Mouse (Mus musculus): ENCODE data around the gene Gm49450. TPM values are rescaled to one million over a fixed set of nuclear protein-coding genes. Genes with fewer than 3 reads are reported as not detected.
"Not testable (repeated sequence)": the region's sequence is repeated elsewhere in the genome, so short reads cannot be mapped to it uniquely, and the experiment has no call there.

The Gm49450 gene
- polyA plus RNA-seq, 1 experiment from 2014 or later = not detected

- ATAC-seq (ENCODE audit: low FRiP score); DNase-seq (ENCODE audit: low spot score); H3K27me3 ChIP-seq (ENCODE audit: control insufficient read depth, insufficient read depth, low read length); H3K9me3 ChIP-seq (ENCODE audit: control insufficient read depth, low read length): not testable (repeated sequence)
- peak overlapping the region; percentile 84 for H3K9ac ChIP-seq
- peak overlapping the region; percentile 98 for H3K27ac ChIP-seq
- H3K4me1 ChIP-seq (replicated peaks; ENCODE audit: control insufficient read depth, insufficient read depth, low read length) = peaks cover 24% of the 10 kb centered on the region
- WGBS = 6% methylated on average over 8 of the region's 9 CpGs
- H3K36me3 ChIP-seq (replicated peaks; ENCODE audit: control insufficient read depth, insufficient read depth) = peaks cover 14% of the 10 kb centered on the region
- H3K4me2 ChIP-seq (replicated peaks) = peak overlapping the region; percentile 90
- peak overlapping the region; percentile 70 for H3K4me3 ChIP-seq (replicated peaks; ENCODE audit: low read length)
These were observed 20.2 kb downstream of the Gm49450 start for GRCm38 (mm10) chr15:98933004-98933671.

DNA sequence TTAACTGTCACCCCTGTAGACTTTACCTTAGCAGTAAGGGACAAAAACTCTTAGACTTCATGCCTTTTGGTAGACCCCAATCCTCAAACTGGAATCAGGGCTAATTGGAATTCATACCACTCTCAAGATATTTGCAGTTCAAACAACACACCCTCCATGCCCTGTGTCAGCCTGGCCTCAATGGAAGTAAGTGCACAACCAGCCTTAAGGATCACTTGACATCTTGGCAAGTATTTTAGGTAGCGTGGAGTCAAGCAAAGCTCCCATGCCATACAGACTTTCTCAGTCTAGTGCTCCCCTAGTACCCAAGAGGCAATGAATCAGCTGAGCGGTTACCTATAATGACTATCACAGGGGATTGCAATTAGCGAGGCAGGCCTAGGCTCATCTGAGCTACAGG lies 22.4 kb downstream of the Gm49450 start:
- DNase-seq (ENCODE audit: low spot score) (no peak), ATAC-seq (ENCODE audit: low FRiP score) (no peak)
- Histone ChIP-seq H3K27me3 (ENCODE audit: control insufficient read depth, insufficient read depth, low read length) (no peaks in the 10 kb centered on the region), H3K4me2 (replicated peaks) (no peak overlapping the region), H3K9ac (peak overlapping the region; percentile 24; the same call in 1 of the 2 replicates), H3K27ac (no peak overlapping the region), H3K9me3 (ENCODE audit: control insufficient read depth, low read length) (no peaks in the 10 kb centered on the region), H3K4me1 (replicated peaks; ENCODE audit: control insufficient read depth, insufficient read depth, low read length) (peaks cover 24% of the 10 kb centered on the region), H3K36me3 (replicated peaks; ENCODE audit: control insufficient read depth, insufficient read depth) (peaks cover 14% of the 10 kb centered on the region), H3K4me3 (replicated peaks; ENCODE audit: low read length) (no peak overlapping the region)
- 76% methylated on average over 3 of the region's 3 CpGs for WGBS

- Histone ChIP-seq H3K4me2 (replicated peaks) (no peak overlapping the region), H3K9me3 (ENCODE audit: control insufficient read depth, low read length) (no peaks in the 10 kb centered on the region), H3K9ac (no peak overlapping the region), H3K27me3 (ENCODE audit: control insufficient read depth, insufficient read depth, low read length) (no peaks in the 10 kb centered on the region), H3K27ac (no peak overlapping the region), H3K36me3 (replicated peaks; ENCODE audit: control insufficient read depth, insufficient read depth) (peaks cover 14% of the 10 kb centered on the region), H3K4me3 (replicated peaks; ENCODE audit: low read length) (no peak overlapping the region), H3K4me1 (replicated peaks; ENCODE audit: control insufficient read depth, insufficient read depth, low read length) (peaks cover 16% of the 10 kb centered on the region)
- DNase-seq (ENCODE audit: low spot score) (no peak), ATAC-seq (ENCODE audit: low FRiP score) (no peak)
- 59% methylated on average over 8 of the region's 8 CpGs for WGBS
These were observed 23.2 kb downstream of the Gm49450 start for GRCm38 (mm10) chr15:98930017-98930734.

DNA sequence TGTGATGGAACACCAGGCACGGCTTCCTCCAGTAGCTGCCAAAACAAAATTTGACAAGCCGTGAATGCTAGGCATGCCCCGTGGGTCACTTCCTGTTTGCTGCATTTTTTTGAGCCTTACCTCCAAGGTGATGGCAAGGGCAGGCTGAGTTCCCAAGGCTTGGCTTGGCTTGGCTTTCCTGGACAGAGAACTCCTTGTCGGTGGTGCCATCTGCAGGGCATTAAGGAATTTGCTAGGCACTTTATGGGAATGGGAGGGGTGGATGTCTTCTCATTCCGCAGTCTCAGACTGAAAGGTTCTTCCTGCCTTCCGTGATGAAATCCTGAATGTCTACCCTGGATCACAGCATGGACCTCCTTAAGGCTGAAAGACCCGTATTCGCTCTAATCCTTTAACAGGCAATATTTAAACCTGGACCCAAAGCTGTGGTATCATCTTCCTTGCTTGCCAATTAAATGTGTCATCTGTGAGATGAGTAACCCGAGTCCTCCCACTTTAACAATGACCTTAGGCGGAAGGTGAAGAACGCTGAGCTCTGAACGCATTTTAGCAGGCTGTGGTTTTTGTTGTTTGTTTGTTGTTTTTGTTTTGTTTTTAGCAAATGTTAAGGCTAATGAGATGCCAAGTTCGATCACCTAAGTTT lies 24.6 kb downstream of the Gm49450 start:
- Histone ChIP-seq H3K9ac (no peak overlapping the region), H3K9me3 (ENCODE audit: control insufficient read depth, low read length) (no peaks in the 10 kb centered on the region), H3K4me3 (replicated peaks; ENCODE audit: low read length) (no peak overlapping the region), H3K4me2 (replicated peaks) (peak overlapping the region; percentile 8), H3K27ac (no peak overlapping the region), H3K27me3 (ENCODE audit: control insufficient read depth, insufficient read depth, low read length) (no peaks in the 10 kb centered on the region), H3K36me3 (replicated peaks; ENCODE audit: control insufficient read depth, insufficient read depth) (peaks cover 14% of the 10 kb centered on the region), H3K4me1 (replicated peaks; ENCODE audit: control insufficient read depth, insufficient read depth, low read length) (peaks cover 13% of the 10 kb centered on the region)
- 15% methylated on average over 13 of the region's 13 CpGs for WGBS
- DNase-seq (ENCODE audit: low spot score) (peak; percentile 76), ATAC-seq (ENCODE audit: low FRiP score) (peak; percentile 55; the same call in 1 of the 2 replicates)

- H3K27me3 ChIP-seq (ENCODE audit: control insufficient read depth, insufficient read depth, low read length) = no peaks in the 10 kb centered on the region
- H3K36me3 ChIP-seq (replicated peaks; ENCODE audit: control insufficient read depth, insufficient read depth) = peaks cover 14% of the 10 kb centered on the region
- H3K9ac ChIP-seq = no peak overlapping the region
- H3K4me3 ChIP-seq (replicated peaks; ENCODE audit: low read length) = no peak overlapping the region
- no peaks in the 10 kb centered on the region for H3K9me3 ChIP-seq (ENCODE audit: control insufficient read depth, low read length)
- no peak overlapping the region for H3K4me2 ChIP-seq (replicated peaks)
- DNase-seq (ENCODE audit: low spot score) (no peak), ATAC-seq (ENCODE audit: low FRiP score) (no peak)
- H3K27ac ChIP-seq = no peak overlapping the region
- WGBS = 85% methylated on average over 5 of the region's 5 CpGs
- H3K4me1 ChIP-seq (replicated peaks; ENCODE audit: control insufficient read depth, insufficient read depth, low read length) = peaks cover 13% of the 10 kb centered on the region
These were observed 25.8 kb downstream of the Gm49450 start for GRCm38 (mm10) chr15:98927566-98927965.

DNA sequence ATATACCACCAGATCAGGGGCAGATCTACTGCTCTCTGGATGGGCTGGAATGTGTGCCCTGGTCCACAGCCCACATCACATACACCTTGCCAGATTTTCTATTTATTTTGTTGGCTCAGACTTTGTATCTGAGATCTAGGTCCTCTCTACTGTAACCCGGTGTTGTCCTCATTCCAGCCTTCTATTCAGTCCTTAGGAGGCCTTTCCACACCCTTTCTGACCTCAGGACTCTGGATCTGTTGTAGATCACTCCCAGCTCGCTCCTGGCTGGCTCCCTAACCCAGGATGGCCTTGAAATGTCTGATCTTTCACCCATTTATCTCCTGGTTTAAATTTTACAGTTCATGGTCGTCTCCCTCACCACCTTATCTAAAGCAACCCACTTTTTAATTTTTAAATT lies 28.7 kb downstream of the Gm49450 start:
- Histone ChIP-seq H3K27me3 (ENCODE audit: control insufficient read depth, insufficient read depth, low read length) (no peaks in the 10 kb centered on the region), H3K9ac (no peak overlapping the region), H3K4me3 (replicated peaks; ENCODE audit: low read length) (no peak overlapping the region), H3K4me1 (replicated peaks; ENCODE audit: control insufficient read depth, insufficient read depth, low read length) (peaks cover 8% of the 10 kb centered on the region), H3K27ac (no peak overlapping the region), H3K9me3 (ENCODE audit: control insufficient read depth, low read length) (no peaks in the 10 kb centered on the region), H3K4me2 (replicated peaks) (no peak overlapping the region), H3K36me3 (replicated peaks; ENCODE audit: control insufficient read depth, insufficient read depth) (no peaks in the 10 kb centered on the region)
- ATAC-seq (ENCODE audit: low FRiP score) (no peak), DNase-seq (ENCODE audit: low spot score) (no peak)
- 85% methylated on average over 3 of the region's 3 CpGs for WGBS

DNA sequence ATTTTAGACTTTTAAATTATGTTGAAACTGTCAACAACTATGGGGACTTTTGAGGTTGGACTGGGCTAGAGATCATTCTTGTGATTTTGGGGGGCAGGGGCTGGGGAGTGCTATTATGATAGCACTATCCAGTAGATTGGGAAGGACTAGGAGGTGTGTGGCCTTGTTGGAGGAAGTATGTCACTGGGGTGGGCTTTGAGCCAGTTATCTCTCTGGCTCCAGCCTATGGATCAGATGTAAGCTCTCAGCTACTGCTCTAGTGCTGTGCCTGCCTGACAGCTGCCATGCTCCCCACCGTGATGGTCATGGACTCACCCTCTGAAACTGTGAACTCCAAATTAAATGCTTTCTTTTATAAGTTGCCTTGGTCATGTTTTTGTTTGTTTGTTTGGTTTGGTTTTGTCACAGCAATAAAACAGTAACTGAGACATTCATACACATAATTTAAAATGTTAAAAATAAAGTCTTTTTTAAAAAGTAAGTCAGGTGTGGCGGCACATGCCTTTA lies 30.3 kb downstream of the Gm49450 start:
- no peak for ATAC-seq (ENCODE audit: low FRiP score)
- no peaks in the 10 kb centered on the region for H3K9me3 ChIP-seq (ENCODE audit: control insufficient read depth, low read length)
- WGBS = 84% methylated on average over 2 of the region's 2 CpGs
- DNase-seq (ENCODE audit: low spot score) = no peak
- no peak overlapping the region for H3K27ac ChIP-seq
- no peaks in the 10 kb centered on the region for H3K36me3 ChIP-seq (replicated peaks; ENCODE audit: control insufficient read depth, insufficient read depth)
- peaks cover 5% of the 10 kb centered on the region; the same call in 1 of the 2 replicates for H3K4me1 ChIP-seq (replicated peaks; ENCODE audit: control insufficient read depth, insufficient read depth, low read length)
- H3K4me2 ChIP-seq (replicated peaks) = no peak overlapping the region
- no peaks in the 10 kb centered on the region for H3K27me3 ChIP-seq (ENCODE audit: control insufficient read depth, insufficient read depth, low read length)
- no peak overlapping the region for H3K4me3 ChIP-seq (replicated peaks; ENCODE audit: low read length)
- H3K9ac ChIP-seq = no peak overlapping the region

- no peak for ATAC-seq (ENCODE audit: low FRiP score)
These were observed 30.8 kb downstream of the Gm49450 start for GRCm38 (mm10) chr15:98922581-98922980.

DNA sequence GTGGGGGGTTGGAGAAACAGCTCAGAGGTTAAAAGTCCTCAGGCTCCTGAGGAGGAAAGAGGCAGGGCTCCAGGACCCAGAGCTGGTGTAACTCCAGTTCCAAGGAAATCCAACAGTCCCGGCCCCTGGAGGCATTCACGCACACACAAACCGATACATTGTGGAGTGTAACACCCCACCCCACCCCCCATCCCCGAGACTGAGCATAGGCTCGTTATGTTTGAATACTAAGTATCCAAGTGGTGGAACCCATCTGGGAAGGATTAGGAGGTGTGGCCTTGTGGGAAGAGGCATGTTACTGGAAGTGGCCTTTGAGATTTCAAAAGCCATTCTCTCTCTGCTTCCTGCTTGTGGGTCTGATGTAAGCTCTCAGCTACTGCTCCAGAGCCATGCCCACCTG lies 31.8 kb downstream of the Gm49450 start:
- no peak overlapping the region for H3K9ac ChIP-seq
- peaks cover 9% of the 10 kb centered on the region for H3K4me1 ChIP-seq (replicated peaks; ENCODE audit: control insufficient read depth, insufficient read depth, low read length)
- H3K27me3 ChIP-seq (ENCODE audit: control insufficient read depth, insufficient read depth, low read length) = no peaks in the 10 kb centered on the region
- H3K4me2 ChIP-seq (replicated peaks) = no peak overlapping the region
- no peaks in the 10 kb centered on the region for H3K36me3 ChIP-seq (replicated peaks; ENCODE audit: control insufficient read depth, insufficient read depth)
- H3K9me3 ChIP-seq (ENCODE audit: control insufficient read depth, low read length) = no peaks in the 10 kb centered on the region
- H3K4me3 ChIP-seq (replicated peaks; ENCODE audit: low read length) = no peak overlapping the region
- ATAC-seq (ENCODE audit: low FRiP score) (no peak), DNase-seq (ENCODE audit: low spot score) (no peak)
- 86% methylated on average over 5 of the region's 5 CpGs for WGBS
- no peak overlapping the region for H3K27ac ChIP-seq

More at GRCm38 (mm10) chr15:98922581-98922980, 30.8 kb downstream of the Gm49450 start:
- H3K36me3 ChIP-seq (replicated peaks; ENCODE audit: control insufficient read depth, insufficient read depth) = no peaks in the 10 kb centered on the region
- no peak overlapping the region for H3K4me3 ChIP-seq (replicated peaks; ENCODE audit: low read length)
- no peak for DNase-seq (ENCODE audit: low spot score)
- no peaks in the 10 kb centered on the region for H3K9me3 ChIP-seq (ENCODE audit: control insufficient read depth, low read length)
- H3K9ac ChIP-seq = no peak overlapping the region
- peaks cover 5% of the 10 kb centered on the region; the same call in 1 of the 2 replicates for H3K4me1 ChIP-seq (replicated peaks; ENCODE audit: control insufficient read depth, insufficient read depth, low read length)
- H3K4me2 ChIP-seq (replicated peaks) = no peak overlapping the region
- H3K27me3 ChIP-seq (ENCODE audit: control insufficient read depth, insufficient read depth, low read length) = no peaks in the 10 kb centered on the region
- WGBS = 50% methylated on average over 3 of the region's 3 CpGs
- no peak overlapping the region for H3K27ac ChIP-seq
